Mouse (Mus musculus) bone marrow, adult 2 months (tissue): ENCODE measurements around the gene Fdxacb1.

Experiments used
- CTCF ChIP-seq: fragments of 200-500 bp; IDR thresholded peaks from 2 replicates; pipeline ENCODE4 v1.5.1; 2011; ENCODE audit warnings: low read length, control low read depth; ENCODE audit not compliant: control insufficient read depth, insufficient read depth
- POLR2A ChIP-seq: fragments of 200-500 bp; IDR thresholded peaks from 2 replicates; pipeline ENCODE4 v1.6.1; 2011; ENCODE audit warnings: low read depth, mild to moderate bottlenecking, control low read depth, low read length, borderline replicate concordance; ENCODE audit not compliant: control insufficient read depth

DNA sequence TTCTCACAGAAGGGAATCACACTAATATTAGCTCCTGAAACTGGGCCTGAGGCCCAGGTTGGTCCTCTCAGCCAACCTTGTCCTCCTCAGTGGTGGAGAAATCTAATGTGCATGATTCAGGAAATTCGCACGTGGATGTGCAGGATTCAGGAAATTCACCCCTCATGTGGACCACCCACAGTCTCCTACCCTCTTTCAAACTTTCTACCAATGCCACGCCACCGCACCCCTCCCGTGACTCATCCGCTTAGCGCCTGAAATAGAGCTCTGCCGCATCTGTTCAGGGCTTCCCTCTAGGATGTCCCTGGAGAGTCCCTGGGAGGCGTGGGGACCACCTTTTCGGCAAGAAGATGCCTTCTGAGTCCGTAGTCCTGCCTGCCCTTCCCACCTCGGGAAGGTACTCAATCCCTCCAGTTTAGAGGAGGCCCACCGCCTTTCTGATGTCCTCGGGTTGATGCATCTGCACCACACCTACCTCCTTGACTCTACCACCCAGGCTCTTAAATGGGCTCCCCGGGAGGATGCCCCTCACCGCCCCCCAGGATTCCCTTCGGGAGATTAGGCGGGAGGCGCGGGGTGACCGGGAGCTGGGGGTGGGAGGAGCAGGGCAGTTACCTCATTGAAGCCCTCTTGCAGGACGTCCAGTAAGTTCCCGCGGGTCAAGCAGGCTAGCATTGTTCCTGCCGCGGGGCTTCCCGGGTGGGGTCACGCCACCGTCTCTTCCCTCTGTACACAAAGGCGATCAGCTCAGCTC lies 40.7 kb upstream of the Fdxacb1 start:
- no peak for TF ChIP-seq POLR2A
- no peak for TF ChIP-seq CTCF
